Mouse (Mus musculus): ENCODE measurements at regions not wholly inside any gene's neighbourhood (a gene's known extent, or its start where the extent isn't known, plus 50 kb on each side); places are given as distances from the start of the nearest gene placed in this dataset.

DNA sequence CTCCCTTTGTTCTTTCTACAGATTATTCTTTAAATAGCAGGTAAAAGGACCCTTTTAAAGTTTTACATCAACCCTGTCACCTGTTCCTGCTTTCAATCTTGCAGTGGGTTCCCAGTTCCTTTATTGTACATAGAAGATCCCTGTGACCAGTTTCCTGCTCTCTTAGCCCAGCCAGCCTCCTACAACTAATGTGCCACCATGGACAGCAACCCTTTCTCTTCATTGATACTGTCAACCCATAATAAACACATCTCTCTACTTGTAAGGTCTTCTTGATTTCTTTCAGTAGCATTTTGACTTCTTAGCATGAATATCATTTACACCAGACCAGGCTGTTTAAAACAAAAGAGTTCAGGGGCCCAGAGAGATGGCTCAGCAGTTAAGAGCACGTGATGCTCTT, 124.2 kb upstream of the Xpo1 start:
- TF ChIP-seq CTCF (conservative IDR thresholded peaks at IDR 0.05; ENCODE audit: low read length) (no peak), NANOG (IDR thresholded peaks at IDR 0.05; ENCODE audit: borderline replicate concordance, low read length) (no peak), POU5F1 (IDR thresholded peaks at IDR 0.05; ENCODE audit: borderline replicate concordance, low read length) (no peak)
